Mouse (Mus musculus) hindbrain, embryonic 12.5 days (tissue): ENCODE measurements around the gene Ttc23. TPM values are rescaled to one million over a fixed set of nuclear protein-coding genes. Genes with fewer than 3 reads are reported as not detected.

Experiments
- ATAC-seq: fragments of 200-750 bp; cut with Nextera tagmentation; 2 replicates; pipeline ENCODE4 v1.8.0; 2017; ENCODE audit warnings: moderate TSS enrichment; ENCODE audit not compliant: low FRiP score
- H3K27ac ChIP-seq: fragments of 300-500 bp; sonication (generic); 2 replicates; pipeline ENCODE4 v1.5.1; 2016; ENCODE audit warnings: mild to moderate bottlenecking
- H3K27me3 ChIP-seq: fragments of 300-500 bp; sonication (generic); 2 replicates; pipeline ENCODE4 v1.6.1; 2016; ENCODE audit warnings: mild to moderate bottlenecking
- H3K36me3 ChIP-seq: fragments of 300-500 bp; sonication (generic); 2 replicates; pipeline ENCODE4 v1.6.1; 2016; ENCODE audit warnings: mild to moderate bottlenecking
- H3K4me1 ChIP-seq: fragments of 300-500 bp; sonication (generic); 2 replicates; pipeline ENCODE4 v1.6.1; 2016
- H3K4me2 ChIP-seq: fragments of 300-500 bp; sonication (generic); replicated peaks from 2 replicates; pipeline ENCODE4 v1.6.1; 2016; ENCODE audit warnings: mild to moderate bottlenecking
- H3K4me3 ChIP-seq: fragments of 300-500 bp; sonication (generic); 2 replicates; pipeline ENCODE4 v1.5.1; 2016; ENCODE audit warnings: mild to moderate bottlenecking
- H3K9ac ChIP-seq: fragments of 300-500 bp; sonication (generic); 2 replicates; pipeline ENCODE4 v1.6.1; 2016; ENCODE audit warnings: mild to moderate bottlenecking, moderate library complexity
- H3K9me3 ChIP-seq: fragments of 300-500 bp; sonication (generic); replicated peaks from 2 replicates; pipeline ENCODE4 v1.6.1; 2016; ENCODE audit warnings: mild to moderate bottlenecking
- whole genome bisulfite sequencing: fragments of 180-500 bp; shearing (Covaris S2); methylation state at CpG from one replicate; pipeline ENCODE4 v1.1.7; 2016; 5-methylcytosine and 5-hydroxymethylcytosine counted together
- polyA plus RNA-seq: library from polyadenylated mRNA; unstranded; fragments of >200 nt; fragmentation: Nextera tagmentation; extraction: Ambion mirVana; gene quantifications from 2 replicates; pipeline ENCODE4 v1.2.1, GENCODE M21; 2016

The Ttc23 gene
- polyA plus RNA-seq, 1 experiment from 2014 or later, result 31.6 TPM

- ATAC-seq, result no peak
- Histone ChIP-seq H3K4me1 (peaks cover 8% of the 10 kb centered on the region; the same call in 1 of the 2 replicates), H3K36me3 (peaks cover 8% of the 10 kb centered on the region; the same call in 1 of the 2 replicates), H3K9ac (no peak overlapping the region), H3K4me2 (no peak overlapping the region), H3K27ac (no peak overlapping the region), H3K27me3 (no peaks in the 10 kb centered on the region), H3K4me3 (no peak overlapping the region), H3K9me3 (no peaks in the 10 kb centered on the region)
- whole genome bisulfite sequencing, result 68% methylated on average over 17 of the region's 17 CpGs
Measured at GRCm38 (mm10) chr7:67701252-67701914, 54.2 kb downstream of the Ttc23 start.

- 83% methylated on average over 6 of the region's 6 CpGs for WGBS
- no peaks in the 10 kb centered on the region for H3K9me3 ChIP-seq
- no peak for ATAC-seq
Measured at GRCm38 (mm10) chr7:67708160-67708559, 61.0 kb downstream of the Ttc23 start.

DNA sequence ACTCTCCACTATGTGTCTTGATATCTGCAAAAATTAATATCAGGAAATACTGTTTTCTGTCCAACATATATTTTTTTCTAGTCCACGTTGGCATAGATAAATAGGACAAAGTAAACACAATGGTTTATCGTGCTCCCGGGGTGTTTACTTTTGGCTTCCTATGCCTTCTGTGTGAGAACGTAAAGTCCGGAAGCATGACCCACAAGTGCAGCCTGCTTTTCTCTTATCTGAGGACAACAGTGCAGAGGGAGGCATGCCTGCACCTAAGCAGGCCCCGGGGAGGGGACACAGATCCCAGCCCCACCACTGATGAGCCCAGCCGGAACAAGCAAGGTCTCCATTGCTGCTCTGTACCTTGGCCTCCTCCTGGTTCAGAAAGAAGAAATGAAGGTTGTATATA, 63.0 kb downstream of the Ttc23 start:
- Histone ChIP-seq H3K27me3 (no peaks in the 10 kb centered on the region), H3K4me1 (peaks cover 15% of the 10 kb centered on the region), H3K4me2 (no peak overlapping the region), H3K4me3 (no peak overlapping the region), H3K9me3 (no peaks in the 10 kb centered on the region), H3K27ac (no peak overlapping the region), H3K9ac (no peak overlapping the region), H3K36me3 (peaks cover 28% of the 10 kb centered on the region)
- WGBS, result 87% methylated on average over 7 of the region's 7 CpGs
- no peak for ATAC-seq

More at GRCm38 (mm10) chr7:67708160-67708559, 61.0 kb downstream of the Ttc23 start:
- no peak overlapping the region for H3K27ac ChIP-seq
- peaks cover 28% of the 10 kb centered on the region for H3K36me3 ChIP-seq
- no peaks in the 10 kb centered on the region for H3K27me3 ChIP-seq
- H3K9ac ChIP-seq, result no peak overlapping the region
- no peaks in the 10 kb centered on the region for H3K4me1 ChIP-seq
- no peak overlapping the region for H3K4me2 ChIP-seq
- no peak overlapping the region for H3K4me3 ChIP-seq

GRCm38 (mm10) chr7:67713820-67714510, 66.8 kb downstream of the Ttc23 start:
- no peaks in the 10 kb centered on the region for H3K9me3 ChIP-seq
- H3K9ac ChIP-seq, result no peak overlapping the region
- H3K36me3 ChIP-seq, result peaks cover 24% of the 10 kb centered on the region
- ATAC-seq, result peak; percentile 82
- H3K4me1 ChIP-seq, result peaks cover 31% of the 10 kb centered on the region
- no peak overlapping the region for H3K4me3 ChIP-seq
- H3K4me2 ChIP-seq, result peak overlapping the region; percentile 3; the same call in 1 of the 2 replicates
- H3K27ac ChIP-seq, result peak overlapping the region; percentile 77
- WGBS, result 36% methylated on average over 19 of the region's 19 CpGs
- H3K27me3 ChIP-seq, result no peaks in the 10 kb centered on the region

DNA sequence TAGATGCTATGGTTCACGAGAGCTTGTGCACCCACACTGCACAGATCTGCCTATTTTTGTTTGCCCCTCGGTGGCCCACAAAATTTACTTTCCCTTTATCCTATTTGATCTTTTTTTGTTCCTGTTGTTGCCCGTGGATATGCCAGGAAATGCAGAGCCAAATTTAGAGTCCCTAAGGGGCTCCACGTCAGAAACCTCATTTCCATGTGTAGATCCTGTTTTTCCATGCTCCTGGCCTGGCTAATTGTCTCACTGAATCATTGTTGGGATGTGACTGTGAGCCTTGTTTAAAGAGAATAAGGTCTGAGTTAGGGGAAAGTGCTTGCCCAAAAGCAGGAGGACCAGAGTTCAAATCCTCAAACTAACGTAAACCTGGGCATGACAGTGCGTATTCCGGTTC, 68.0 kb downstream of the Ttc23 start:
- Histone ChIP-seq H3K9ac (no peak overlapping the region), H3K4me3 (no peak overlapping the region), H3K4me2 (no peak overlapping the region), H3K9me3 (no peaks in the 10 kb centered on the region), H3K27ac (peak overlapping the region; percentile 77; the same call in 1 of the 2 replicates), H3K36me3 (peaks cover 17% of the 10 kb centered on the region), H3K4me1 (peaks cover 31% of the 10 kb centered on the region), H3K27me3 (no peaks in the 10 kb centered on the region)
- no peak for ATAC-seq
- 69% methylated on average over 7 of the region's 7 CpGs for WGBS

DNA sequence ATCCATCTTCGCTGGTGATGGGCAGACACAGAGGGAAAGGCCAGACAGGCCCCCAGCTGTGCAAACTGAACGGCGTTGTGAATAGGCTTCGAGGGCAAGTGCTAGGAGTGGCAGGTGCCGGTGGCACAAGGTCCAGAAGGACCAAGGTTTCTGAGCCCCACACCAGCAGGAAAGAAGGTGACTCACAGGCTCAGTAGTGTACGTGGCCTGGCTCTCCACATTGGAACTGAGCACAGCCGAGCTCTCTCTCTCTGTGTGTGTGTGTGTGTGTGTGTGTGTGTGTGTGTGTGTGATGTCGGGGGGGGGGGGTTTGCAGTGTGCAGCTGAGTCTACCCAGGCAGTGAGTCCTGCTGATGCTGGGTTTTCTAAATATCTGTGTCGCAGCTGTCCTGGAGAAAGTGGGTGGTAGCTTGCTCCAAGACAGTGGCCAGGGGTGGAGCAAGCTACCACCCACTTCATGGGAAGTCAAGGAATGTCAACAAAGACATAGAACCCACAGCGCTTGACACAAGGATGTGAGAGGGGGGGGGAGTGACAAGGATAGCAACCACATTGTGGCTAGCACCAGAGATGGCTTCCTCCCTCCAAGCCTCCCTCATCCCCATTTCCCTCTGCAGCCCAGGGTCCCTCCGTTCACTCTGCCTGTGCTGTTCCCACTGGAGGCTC, 69.1 kb downstream of the Ttc23 start:
- peaks cover 16% of the 10 kb centered on the region for H3K36me3 ChIP-seq
- 60% methylated on average over 11 of the region's 11 CpGs for WGBS
- H3K9ac ChIP-seq, result no peak overlapping the region
- H3K4me2 ChIP-seq, result no peak overlapping the region
- no peaks in the 10 kb centered on the region for H3K9me3 ChIP-seq
- no peaks in the 10 kb centered on the region for H3K27me3 ChIP-seq
- no peak for ATAC-seq
- H3K4me3 ChIP-seq, result no peak overlapping the region
- H3K27ac ChIP-seq, result no peak overlapping the region
- peaks cover 31% of the 10 kb centered on the region for H3K4me1 ChIP-seq

DNA sequence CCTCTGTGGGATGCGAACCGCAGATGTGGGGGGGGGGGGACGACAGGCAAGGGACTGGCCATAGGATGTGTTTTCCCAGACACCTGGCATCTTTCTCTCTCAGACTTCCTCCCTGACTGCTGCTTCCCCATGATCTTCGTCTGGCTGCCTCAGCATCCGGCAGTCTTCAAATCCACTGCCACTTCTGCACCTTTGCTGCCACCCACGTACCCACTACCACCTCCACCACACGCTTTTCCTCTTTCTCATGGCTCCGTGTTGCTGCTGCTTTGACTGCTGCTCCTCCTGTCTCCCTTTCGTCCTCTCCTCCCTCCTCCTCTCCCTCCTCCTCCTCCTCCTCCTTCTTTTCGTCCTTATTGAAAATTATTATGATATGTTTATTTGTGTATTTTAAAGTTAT, 69.7 kb downstream of the Ttc23 start:
- 87% methylated on average over 10 of the region's 10 CpGs for WGBS
- H3K9ac ChIP-seq, result no peak overlapping the region
- ATAC-seq, result no peak
- no peak overlapping the region for H3K27ac ChIP-seq
- H3K27me3 ChIP-seq, result no peaks in the 10 kb centered on the region
- H3K4me2 ChIP-seq, result no peak overlapping the region
- peaks cover 10% of the 10 kb centered on the region for H3K36me3 ChIP-seq
- no peak overlapping the region for H3K4me3 ChIP-seq
- peaks cover 31% of the 10 kb centered on the region for H3K4me1 ChIP-seq
- no peaks in the 10 kb centered on the region for H3K9me3 ChIP-seq

GRCm38 (mm10) chr7:67717520-67717919, 70.3 kb downstream of the Ttc23 start:
- Histone ChIP-seq H3K36me3 (peaks cover 7% of the 10 kb centered on the region), H3K9me3 (no peaks in the 10 kb centered on the region), H3K4me1 (peaks cover 31% of the 10 kb centered on the region), H3K4me2 (no peak overlapping the region), H3K27me3 (no peaks in the 10 kb centered on the region), H3K4me3 (no peak overlapping the region), H3K9ac (no peak overlapping the region), H3K27ac (no peak overlapping the region)
- 81% methylated on average over 3 of the region's 3 CpGs for WGBS
- ATAC-seq, result no peak

GRCm38 (mm10) chr7:67718804-67719203, 71.6 kb downstream of the Ttc23 start:
- no peak for ATAC-seq
- WGBS, result 65% methylated on average over 8 of the region's 8 CpGs
- no peak overlapping the region for H3K9ac ChIP-seq
- H3K4me1 ChIP-seq, result peaks cover 29% of the 10 kb centered on the region
- H3K4me2 ChIP-seq, result no peak overlapping the region
- no peak overlapping the region for H3K27ac ChIP-seq
- 0 out of 2 replicates have a peak, but pooled peaks cover 3% of the 10 kb centered on the region for H3K36me3 ChIP-seq
- no peak overlapping the region for H3K4me3 ChIP-seq
- H3K27me3 ChIP-seq, result no peaks in the 10 kb centered on the region
- H3K9me3 ChIP-seq, result no peaks in the 10 kb centered on the region

DNA sequence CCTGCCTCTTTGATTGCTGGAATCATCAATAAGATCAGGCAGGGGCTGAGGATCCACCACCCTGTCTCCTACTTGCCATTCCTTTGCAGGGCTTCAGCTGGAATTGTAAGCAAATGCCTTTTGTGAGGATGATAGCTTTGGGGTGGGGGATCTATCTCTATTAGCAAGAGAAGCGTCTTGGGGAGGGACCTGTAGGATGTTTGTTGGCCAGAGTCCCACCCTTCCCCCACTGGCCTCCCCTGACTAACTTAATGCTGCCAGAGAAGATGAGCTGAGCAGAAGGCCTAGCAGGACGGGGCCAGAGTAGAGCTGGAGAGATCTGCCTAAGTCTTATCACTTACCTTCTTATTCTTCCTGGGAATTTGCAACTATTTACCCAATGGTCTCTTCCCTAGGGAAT, 75.0 kb downstream of the Ttc23 start:
- Histone ChIP-seq H3K9ac (no peak overlapping the region), H3K27me3 (no peaks in the 10 kb centered on the region), H3K4me2 (no peak overlapping the region), H3K27ac (no peak overlapping the region), H3K4me3 (no peak overlapping the region), H3K4me1 (no peaks in the 10 kb centered on the region), H3K9me3 (no peaks in the 10 kb centered on the region), H3K36me3 (peaks cover 10% of the 10 kb centered on the region; the same call in 1 of the 2 replicates)
- ATAC-seq, result no peak
- 48% methylated on average over 2 of the region's 2 CpGs for whole genome bisulfite sequencing

- 57% methylated on average over 4 of the region's 4 CpGs for WGBS
- no peak overlapping the region for H3K4me2 ChIP-seq
- H3K36me3 ChIP-seq, result peaks cover 17% of the 10 kb centered on the region; the same call in 1 of the 2 replicates
- ATAC-seq, result no peak
- H3K27me3 ChIP-seq, result no peaks in the 10 kb centered on the region
- no peak overlapping the region for H3K27ac ChIP-seq
- no peak overlapping the region for H3K4me3 ChIP-seq
- H3K4me1 ChIP-seq, result no peaks in the 10 kb centered on the region
- no peak overlapping the region for H3K9ac ChIP-seq
- no peaks in the 10 kb centered on the region for H3K9me3 ChIP-seq
Measured at GRCm38 (mm10) chr7:67724536-67724935, 77.3 kb downstream of the Ttc23 start.

- no peaks in the 10 kb centered on the region for H3K9me3 ChIP-seq
- 54% methylated on average over 9 of the region's 9 CpGs for WGBS
Measured at GRCm38 (mm10) chr7:67725016-67725415, 77.8 kb downstream of the Ttc23 start.

More at GRCm38 (mm10) chr7:67725016-67725415, 77.8 kb downstream of the Ttc23 start:
- H3K4me3 ChIP-seq, result no peak overlapping the region
- no peaks in the 10 kb centered on the region for H3K4me1 ChIP-seq
- no peak overlapping the region for H3K27ac ChIP-seq
- no peak for ATAC-seq
- H3K4me2 ChIP-seq, result no peak overlapping the region
- peaks cover 17% of the 10 kb centered on the region; the same call in 1 of the 2 replicates for H3K36me3 ChIP-seq
- H3K9ac ChIP-seq, result no peak overlapping the region
- no peaks in the 10 kb centered on the region for H3K27me3 ChIP-seq
